Mouse (Mus musculus) heart, adult 2 months (tissue): Measurements from ENCODE around the gene Gck.

Experiments
- CTCF ChIP-seq: fragments of 200-600 bp; IDR thresholded peaks from 2 replicates; pipeline ENCODE4 v1.8.1; 2022; ENCODE audit warnings: antibody characterized with exemption, mild to moderate bottlenecking, moderate library complexity
- EP300 ChIP-seq: fragments of 200-500 bp; IDR thresholded peaks from 2 replicates; pipeline ENCODE4 v1.6.1; 2011; ENCODE audit warnings: low read depth, low read length, control low read depth; ENCODE audit not compliant: insufficient read depth
- POLR2A ChIP-seq: fragments of 200-500 bp; IDR thresholded peaks from 2 replicates; pipeline ENCODE4 v1.6.1; 2011; ENCODE audit warnings: mild to moderate bottlenecking, low read depth, low read length, control low read depth; ENCODE audit not compliant: insufficient read depth

- TF ChIP-seq CTCF (peak; percentile 74), EP300 (no peak), POLR2A (no peak)
These were observed 5.2 kb upstream of the Gck start for GRCm38 (mm10) chr11:5954965-5955504.
